Comparison of ENCODE assay signal across 14 mouse cellular contexts in genomic region chr12:105876521-105876920, GRCm38 (mm10).
DNase-seq lines count a peak whose midpoint lies in the region; ATAC-seq and TF ChIP-seq lines count a peak whose summit lies in the region.
"Had no signal": no experiment of that assay in that cellular context is flagged by ENCODE, and none has a peak within 500 bp of the region (broad histone marks: within the 10 kb centered on the region; RNA-seq: fewer than 3 reads in every experiment).

No protein-coding gene starts in this region.

- H3K9me3 ChIP-seq in hindbrain, embryonic 15.5 days = no peaks in the 10 kb centered on the region
- H3K9me3 ChIP-seq in hindbrain, embryonic 14.5 days (ENCODE audit: control insufficient read depth, low read length) = peaks cover 12% of the 10 kb centered on the region; the same call in 1 of the 2 replicates
- H3K9me3 ChIP-seq in CH12.LX (replicated peaks; ENCODE audit: low read length) = no peaks in the 10 kb centered on the region
- no peaks in the 10 kb centered on the region; the same call in 1 of the 2 replicates for H3K9me3 ChIP-seq in forebrain, embryonic 16.5 days (ENCODE audit: control insufficient read depth, low read length)
- H3K9me3 ChIP-seq in liver, postnatal 0 days (ENCODE audit: low read length) = no peaks in the 10 kb centered on the region

- H3K4me1 ChIP-seq in hindbrain, embryonic 15.5 days (replicated peaks) = peaks cover 20% of the 10 kb centered on the region
- 0 out of 2 replicates have a peak, but pooled peaks cover 6% of the 10 kb centered on the region for H3K4me1 ChIP-seq in hindbrain, embryonic 14.5 days (replicated peaks; ENCODE audit: control insufficient read depth, insufficient read depth, low read length)
- peaks cover 0 to 14% of the 10 kb centered on the region in 2 experiments; a peak in 2 of 4 replicates for H3K4me1 ChIP-seq in CH12.LX (ENCODE audit: control insufficient read depth in 1 of 2, insufficient read depth in 2 of 2)
- peaks cover 24% of the 10 kb centered on the region for H3K4me1 ChIP-seq in forebrain, embryonic 16.5 days (replicated peaks; ENCODE audit: control insufficient read depth, insufficient read depth, low read length)
- no peaks in the 10 kb centered on the region for H3K4me1 ChIP-seq in liver, postnatal 0 days (ENCODE audit: insufficient read depth)

- dilution Hi-C loops in CH12.LX (cut with MboI; ENCODE audit: extremely low pct_ligation_motif_present, extremely low pct_unique_long_range_greater_than_20kb, low sequenced_read_pairs) = no loop called here

- no peak overlapping the region for H3K4me2 ChIP-seq in hindbrain, embryonic 15.5 days
- H3K4me2 ChIP-seq in hindbrain, embryonic 14.5 days (replicated peaks) = no peak overlapping the region
- H3K4me2 ChIP-seq in CH12.LX (ENCODE audit: insufficient read depth, low read depth, poor library complexity, severe bottlenecking) = no peak overlapping the region
- H3K4me2 ChIP-seq in forebrain, embryonic 16.5 days (ENCODE audit: low read length) = peak overlapping the region; percentile 35
- H3K4me2 ChIP-seq in liver, postnatal 0 days (ENCODE audit: low read depth, low read length) = no peak overlapping the region
- H3K4me2 ChIP-seq: limb, embryonic 12.5 days; midbrain, embryonic 12.5 days had no signal

- TF ChIP-seq POLR2A in CH12.LX (IDR thresholded peaks at IDR 0.05; ENCODE audit: low read depth, low read length) = no peak

- TF ChIP-seq EP300 in CH12.LX (IDR thresholded peaks at IDR 0.05; ENCODE audit: low read length) = no peak
- no peak for TF ChIP-seq EP300 in liver, postnatal 0 days (IDR thresholded peaks at IDR 0.05; ENCODE audit: low read depth)

- H3K79me2 ChIP-seq in CH12.LX (replicated peaks; ENCODE audit: control insufficient read depth, extremely low read depth, insufficient read depth, poor library complexity, severe bottlenecking) = no peaks in the 10 kb centered on the region

- H3K4me3 ChIP-seq in hindbrain, embryonic 15.5 days = no peak overlapping the region
- H3K4me3 ChIP-seq in hindbrain, embryonic 14.5 days (replicated peaks; ENCODE audit: low read length) = no peak overlapping the region
- no peak overlapping the region for H3K4me3 ChIP-seq in CH12.LX (replicated peaks in 1 of 3; ENCODE audit: low read depth in 2 of 3, low read length in 2 of 3, poor library complexity in 1 of 3)
- peak overlapping the region; percentile 19 for H3K4me3 ChIP-seq in forebrain, embryonic 16.5 days (replicated peaks; ENCODE audit: low read length)
- no peak overlapping the region for H3K4me3 ChIP-seq in liver, postnatal 0 days (ENCODE audit: low read depth, low read length)
- H3K4me3 ChIP-seq: limb, embryonic 12.5 days; midbrain, embryonic 12.5 days had no signal

- H3K36me3 ChIP-seq in hindbrain, embryonic 15.5 days = no peaks in the 10 kb centered on the region
- H3K36me3 ChIP-seq in hindbrain, embryonic 14.5 days (replicated peaks; ENCODE audit: control insufficient read depth, insufficient read depth) = no peaks in the 10 kb centered on the region
- H3K36me3 ChIP-seq in CH12.LX (replicated peaks in 1 of 2; ENCODE audit: control insufficient read depth in 1 of 2, insufficient read depth in 1 of 2, low read length in 1 of 2) = no peaks in the 10 kb centered on the region
- no peaks in the 10 kb centered on the region for H3K36me3 ChIP-seq in forebrain, embryonic 16.5 days (ENCODE audit: control insufficient read depth, insufficient read depth)
- H3K36me3 ChIP-seq in liver, postnatal 0 days (replicated peaks; ENCODE audit: insufficient read depth, low read length) = no peaks in the 10 kb centered on the region
- H3K36me3 ChIP-seq: G1E; limb, embryonic 12.5 days; midbrain, embryonic 12.5 days had no signal

- ATAC-seq in hindbrain, embryonic 15.5 days (ENCODE audit: low FRiP score, low read depth) = no peak
- no peak for ATAC-seq in hindbrain, embryonic 14.5 days (ENCODE audit: low FRiP score)
- ATAC-seq in forebrain, embryonic 16.5 days = peak; percentile 34
- ATAC-seq in megakaryocyte-erythroid progenitor cell, adult 5-6 weeks (replicated peaks; ENCODE audit: low FRiP score, low TSS enrichment, poor library complexity, severe bottlenecking) = no peak
- ATAC-seq in liver, postnatal 0 days = no peak

- in situ Hi-C loops in CH12.LX (cut with MboI; ENCODE audit: low pct_ligation_motif_present, low pct_unique_long_range_greater_than_20kb, low sequenced_read_pairs) = no loop called here

- 60% methylated on average over 11 of the region's 11 CpGs for WGBS in hindbrain, embryonic 15.5 days
- 58% methylated on average over 11 of the region's 11 CpGs for WGBS in hindbrain, embryonic 14.5 days
- WGBS in forebrain, embryonic 16.5 days = 39% methylated on average over 11 of the region's 11 CpGs
- 49% methylated on average over 11 of the region's 11 CpGs for WGBS in liver, postnatal 0 days (ENCODE audit: insufficient replicate concordance)

- H3K27me3 ChIP-seq in hindbrain, embryonic 15.5 days = no peaks in the 10 kb centered on the region
- H3K27me3 ChIP-seq in hindbrain, embryonic 14.5 days (ENCODE audit: control insufficient read depth, insufficient read depth, low read length) = peaks cover 5% of the 10 kb centered on the region; the same call in 1 of the 2 replicates
- peaks cover 1% of the 10 kb centered on the region for H3K27me3 ChIP-seq in CH12.LX (replicated peaks)
- no peaks in the 10 kb centered on the region for H3K27me3 ChIP-seq in forebrain, embryonic 16.5 days (replicated peaks; ENCODE audit: control insufficient read depth, insufficient read depth, low read length)
- no peaks in the 10 kb centered on the region for H3K27me3 ChIP-seq in liver, postnatal 0 days (ENCODE audit: insufficient read depth, low read length)

- peak; percentile 74 to 85 for DNase-seq in cerebellum, postnatal 10 days
- no peak for DNase-seq in cerebellum, adult 9-10 months
- DNase-seq in hindbrain, embryonic 14.5 days (ENCODE audit: low spot score) = no peak
- DNase-seq in CH12.LX (ENCODE audit: extremely low read depth) = peak; percentile 17
- DNase-seq in liver, postnatal 0 days = no peak
- DNase-seq: lung, adult 2 months; right cerebral cortex, postnatal 25 days; thymus, postnatal 14 days had no signal

- no peak for TF ChIP-seq CTCF in CH12.LX (conservative IDR thresholded peaks at IDR 0.05 in 1 of 2, IDR thresholded peaks at IDR 0.05 in 1 of 2; ENCODE audit: low read depth in 2 of 2, low read length in 2 of 2)
- TF ChIP-seq CTCF in liver, postnatal 0 days (IDR thresholded peaks at IDR 0.05; ENCODE audit: low read depth) = no peak

- no peak for TF ChIP-seq RAD21 in CH12.LX (IDR thresholded peaks at IDR 0.05; ENCODE audit: low read depth, low read length)

- H3K27ac ChIP-seq in hindbrain, embryonic 15.5 days (replicated peaks) = peak overlapping the region; percentile 27
- no peak overlapping the region for H3K27ac ChIP-seq in hindbrain, embryonic 14.5 days
- H3K27ac ChIP-seq in CH12.LX (ENCODE audit: insufficient read depth, low read depth) = no peak overlapping the region
- H3K27ac ChIP-seq in forebrain, embryonic 16.5 days (ENCODE audit: low read length) = peak overlapping the region; percentile 91
- H3K27ac ChIP-seq in liver, postnatal 0 days (ENCODE audit: low read depth) = no peak overlapping the region
- H3K27ac ChIP-seq: limb, embryonic 12.5 days; midbrain, embryonic 12.5 days had no signal

- H3K9ac ChIP-seq in hindbrain, embryonic 15.5 days = no peak overlapping the region
- no peak overlapping the region for H3K9ac ChIP-seq in hindbrain, embryonic 14.5 days
- H3K9ac ChIP-seq in CH12.LX (ENCODE audit: insufficient read depth, low read depth) = no peak overlapping the region
- H3K9ac ChIP-seq in forebrain, embryonic 16.5 days (replicated peaks; ENCODE audit: low read depth, low read length) = peak overlapping the region; percentile 32; the same call in 1 of the 2 replicates
- H3K9ac ChIP-seq in liver, postnatal 0 days (replicated peaks) = no peak overlapping the region
- H3K9ac ChIP-seq: limb, embryonic 12.5 days; midbrain, embryonic 12.5 days had no signal

TF ChIP-seq in CH12.LX, 34 proteins besides CTCF, POLR2A, EP300 and RAD21:
- TF ChIP-seq MAX (IDR thresholded peaks at IDR 0.05; ENCODE audit: low read length) (0 out of 2 replicates have a peak, but pooled peaks have one; percentile 19), ZKSCAN1 (IDR thresholded peaks at IDR 0.05; ENCODE audit: borderline replicate concordance, low read depth, low read length) (no peak)

Comparison
In these comparisons a context has a peak if more than half of its experiments do, and no peak if none do; other contexts are left out.
1. DNase-seq: peak in cerebellum, postnatal 10 days (2 of 2) and CH12.LX (single experiment); none in cerebellum, adult 9-10 months (single experiment), hindbrain, embryonic 14.5 days (single experiment) and liver, postnatal 0 days (single experiment).
2. H3K27ac ChIP-seq: peak in hindbrain, embryonic 15.5 days (single experiment) and forebrain, embryonic 16.5 days (single experiment); none in hindbrain, embryonic 14.5 days (single experiment), CH12.LX (single experiment) and liver, postnatal 0 days (single experiment).